Mouse (Mus musculus) left cerebral cortex, postnatal 25 days (tissue): ENCODE data around the gene Narf. TPM values are rescaled to one million over a fixed set of nuclear protein-coding genes. Genes with fewer than 3 reads are reported as not detected.

ENCODE experiments used
- total RNA-seq, 2 experiments: library from RNA; stranded (reverse); gene quantifications; 2 replicates each; pipeline ENCODE4 v1.2.3; 2021

The Narf gene
- total RNA-seq, 2 experiments from 2014 or later, result 58.2 to 58.3 TPM

Other genes with a start within 250 kb of the Narf start
- gene Csnk1d, start 245.9 kb upstream of the Narf start, total RNA-seq, result 100 to 1,000 TPM; 116 to 122 TPM
- 1 to 10 TPM; 1.6 to 1.7 TPM for gene Cd7, start 197.8 kb upstream of the Narf start, total RNA-seq
- gene Sectm1b, start 173.7 kb upstream of the Narf start, total RNA-seq, result not detected
- not detected for gene Sectm1a, start 156.0 kb upstream of the Narf start, total RNA-seq
- gene Tex19.2, start 118.6 kb upstream of the Narf start, total RNA-seq, result not detected
- gene Tex19.1, start 91.1 kb upstream of the Narf start, total RNA-seq, result not detected
- gene Uts2r, start 77.0 kb upstream of the Narf start, total RNA-seq, result not detected
- 10 to 100 TPM; 21.8 to 26.8 TPM for gene Hexdc, start 32.8 kb upstream of the Narf start, total RNA-seq
- 1 to 10 TPM; 7.3 to 7.8 TPM for gene Ogfod3, start 32.5 kb upstream of the Narf start, total RNA-seq
- 10 to 100 TPM; 23.6 to 24.8 TPM for gene Cybc1, start 7.9 kb upstream of the Narf start, total RNA-seq
- 10 to 100 TPM; 86.2 to 92.6 TPM for gene Foxk2, start 22.7 kb downstream of the Narf start, total RNA-seq
- 10 to 100 TPM; 70.3 to 79.7 TPM for gene Wdr45b, start 117.2 kb downstream of the Narf start, total RNA-seq
- gene Rab40b, start 151.0 kb downstream of the Narf start, total RNA-seq, result 10 to 100 TPM; 46.1 to 58.1 TPM
- gene Fn3krp, start 184.1 kb downstream of the Narf start, total RNA-seq, result 10 to 100 TPM; 42.9 to 47.3 TPM
- 10 to 100 TPM; 49.0 to 54.1 TPM for gene Fn3k, start 197.7 kb downstream of the Narf start, total RNA-seq
- 10 to 100 TPM; 39.0 to 39.8 TPM for gene Tbcd, start 214.7 kb downstream of the Narf start, total RNA-seq